Mouse (Mus musculus): Measurements from ENCODE around the gene Plcb2.

Gene Plcb2

GRCm38 (mm10) chr2:118695677-118696232, 32.5 kb downstream of the Plcb2 start:
- Histone ChIP-seq H3K9me3 (ENCODE audit: low read length) (no peaks in the 10 kb centered on the region), H3K4me3 (replicated peaks; ENCODE audit: low read length) (peak overlapping the region; percentile 51), H3K36me3 (ENCODE audit: insufficient read depth, low read length) (no peaks in the 10 kb centered on the region), H3K27me3 (ENCODE audit: insufficient read depth, low read length) (peaks cover 69% of the 10 kb centered on the region), H3K4me1 (replicated peaks; ENCODE audit: low read depth, low read length) (peaks cover 24% of the 10 kb centered on the region)
- peak; percentile 90 for TF ChIP-seq CTCF (conservative IDR thresholded peaks at IDR 0.05; ENCODE audit: low read length)
- TF ChIP-seq POU5F1 (IDR thresholded peaks at IDR 0.05; ENCODE audit: borderline replicate concordance, low read length) = no peak
- no peak for TF ChIP-seq NANOG (IDR thresholded peaks at IDR 0.05; ENCODE audit: borderline replicate concordance, low read length)

- Histone ChIP-seq H3K4me3 (replicated peaks; ENCODE audit: low read length) (no peak overlapping the region), H3K27me3 (ENCODE audit: insufficient read depth, low read length) (peaks cover 59% of the 10 kb centered on the region), H3K9me3 (ENCODE audit: low read length) (no peaks in the 10 kb centered on the region), H3K4me1 (replicated peaks; ENCODE audit: low read depth, low read length) (peaks cover 13% of the 10 kb centered on the region), H3K36me3 (ENCODE audit: insufficient read depth, low read length) (no peaks in the 10 kb centered on the region)
- TF ChIP-seq POU5F1 (IDR thresholded peaks at IDR 0.05; ENCODE audit: borderline replicate concordance, low read length) = no peak
- no peak for TF ChIP-seq NANOG (IDR thresholded peaks at IDR 0.05; ENCODE audit: borderline replicate concordance, low read length)
- TF ChIP-seq CTCF (conservative IDR thresholded peaks at IDR 0.05; ENCODE audit: low read length) = no peak
These were observed 34.8 kb downstream of the Plcb2 start for GRCm38 (mm10) chr2:118693370-118693966.

- no peaks in the 10 kb centered on the region for H3K9me3 ChIP-seq (ENCODE audit: low read length)
- no peak overlapping the region for H3K4me3 ChIP-seq (replicated peaks; ENCODE audit: low read length)
- H3K27me3 ChIP-seq (ENCODE audit: insufficient read depth, low read length) = peaks cover 49% of the 10 kb centered on the region
- no peak for TF ChIP-seq CTCF (conservative IDR thresholded peaks at IDR 0.05; ENCODE audit: low read length)
- TF ChIP-seq POU5F1 (IDR thresholded peaks at IDR 0.05; ENCODE audit: borderline replicate concordance, low read length) = no peak
- no peak for TF ChIP-seq NANOG (IDR thresholded peaks at IDR 0.05; ENCODE audit: borderline replicate concordance, low read length)
- no peaks in the 10 kb centered on the region; the same call in none of the 2 replicates for H3K4me1 ChIP-seq (replicated peaks; ENCODE audit: low read depth, low read length)
- H3K36me3 ChIP-seq (ENCODE audit: insufficient read depth, low read length) = no peaks in the 10 kb centered on the region
These were observed 38.4 kb downstream of the Plcb2 start for GRCm38 (mm10) chr2:118689875-118690274.

- Histone ChIP-seq H3K36me3 (ENCODE audit: insufficient read depth, low read length) (no peaks in the 10 kb centered on the region), H3K4me1 (replicated peaks; ENCODE audit: low read depth, low read length) (peaks cover 2% of the 10 kb centered on the region), H3K27me3 (ENCODE audit: insufficient read depth, low read length) (peaks cover 37% of the 10 kb centered on the region), H3K4me3 (replicated peaks; ENCODE audit: low read length) (no peak overlapping the region), H3K9me3 (ENCODE audit: low read length) (no peaks in the 10 kb centered on the region)
- TF ChIP-seq NANOG (IDR thresholded peaks at IDR 0.05; ENCODE audit: borderline replicate concordance, low read length) (no peak), CTCF (conservative IDR thresholded peaks at IDR 0.05; ENCODE audit: low read length) (no peak), POU5F1 (IDR thresholded peaks at IDR 0.05; ENCODE audit: borderline replicate concordance, low read length) (no peak)
These were observed 40.4 kb downstream of the Plcb2 start for GRCm38 (mm10) chr2:118687791-118688190.

GRCm38 (mm10) chr2:118686693-118687092, 41.5 kb downstream of the Plcb2 start:
- H3K4me3 ChIP-seq (replicated peaks; ENCODE audit: low read length) = no peak overlapping the region

GRCm38 (mm10) chr2:118685088-118685487, 43.1 kb downstream of the Plcb2 start:
- TF ChIP-seq NANOG (IDR thresholded peaks at IDR 0.05; ENCODE audit: borderline replicate concordance, low read length) = no peak
- no peak for TF ChIP-seq POU5F1 (IDR thresholded peaks at IDR 0.05; ENCODE audit: borderline replicate concordance, low read length)
- no peak for TF ChIP-seq CTCF (conservative IDR thresholded peaks at IDR 0.05; ENCODE audit: low read length)

More at GRCm38 (mm10) chr2:118686693-118687092, 41.5 kb downstream of the Plcb2 start:
- Histone ChIP-seq H3K27me3 (ENCODE audit: insufficient read depth, low read length) (peaks cover 30% of the 10 kb centered on the region), H3K36me3 (ENCODE audit: insufficient read depth, low read length) (no peaks in the 10 kb centered on the region), H3K9me3 (ENCODE audit: low read length) (no peaks in the 10 kb centered on the region), H3K4me1 (replicated peaks; ENCODE audit: low read depth, low read length) (peaks cover 10% of the 10 kb centered on the region)
- TF ChIP-seq POU5F1 (IDR thresholded peaks at IDR 0.05; ENCODE audit: borderline replicate concordance, low read length) (no peak), NANOG (IDR thresholded peaks at IDR 0.05; ENCODE audit: borderline replicate concordance, low read length) (no peak), CTCF (conservative IDR thresholded peaks at IDR 0.05; ENCODE audit: low read length) (no peak)

GRCm38 (mm10) chr2:118682544-118683260, 45.5 kb downstream of the Plcb2 start:
- TF ChIP-seq CTCF (conservative IDR thresholded peaks at IDR 0.05; ENCODE audit: low read length) (no peak), POU5F1 (IDR thresholded peaks at IDR 0.05; ENCODE audit: borderline replicate concordance, low read length) (no peak), NANOG (IDR thresholded peaks at IDR 0.05; ENCODE audit: borderline replicate concordance, low read length) (no peak)

More at GRCm38 (mm10) chr2:118685088-118685487, 43.1 kb downstream of the Plcb2 start:
- no peak overlapping the region for H3K4me3 ChIP-seq (replicated peaks; ENCODE audit: low read length)
- H3K27me3 ChIP-seq (ENCODE audit: insufficient read depth, low read length) = peaks cover 31% of the 10 kb centered on the region
- H3K9me3 ChIP-seq (ENCODE audit: low read length) = no peaks in the 10 kb centered on the region
- peaks cover 10% of the 10 kb centered on the region for H3K4me1 ChIP-seq (replicated peaks; ENCODE audit: low read depth, low read length)
- H3K36me3 ChIP-seq (ENCODE audit: insufficient read depth, low read length) = no peaks in the 10 kb centered on the region

GRCm38 (mm10) chr2:118680926-118681325, 47.3 kb downstream of the Plcb2 start:
- no peaks in the 10 kb centered on the region; the same call in 1 of the 2 replicates for H3K9me3 ChIP-seq (ENCODE audit: low read length)
- TF ChIP-seq NANOG (IDR thresholded peaks at IDR 0.05; ENCODE audit: borderline replicate concordance, low read length) (no peak), CTCF (conservative IDR thresholded peaks at IDR 0.05; ENCODE audit: low read length) (no peak), POU5F1 (IDR thresholded peaks at IDR 0.05; ENCODE audit: borderline replicate concordance, low read length) (no peak)
- H3K36me3 ChIP-seq (ENCODE audit: insufficient read depth, low read length) = 0 out of 2 replicates have a peak, but pooled peaks cover 4% of the 10 kb centered on the region
- H3K4me3 ChIP-seq (replicated peaks; ENCODE audit: low read length) = no peak overlapping the region
- H3K4me1 ChIP-seq (replicated peaks; ENCODE audit: low read depth, low read length) = peaks cover 24% of the 10 kb centered on the region
- peaks cover 47% of the 10 kb centered on the region for H3K27me3 ChIP-seq (ENCODE audit: insufficient read depth, low read length)

More at GRCm38 (mm10) chr2:118682544-118683260, 45.5 kb downstream of the Plcb2 start:
- H3K4me1 ChIP-seq (replicated peaks; ENCODE audit: low read depth, low read length) = peaks cover 14% of the 10 kb centered on the region
- H3K9me3 ChIP-seq (ENCODE audit: low read length) = no peaks in the 10 kb centered on the region; the same call in 1 of the 2 replicates
- peaks cover 42% of the 10 kb centered on the region for H3K27me3 ChIP-seq (ENCODE audit: insufficient read depth, low read length)
- H3K4me3 ChIP-seq (replicated peaks; ENCODE audit: low read length) = no peak overlapping the region
- H3K36me3 ChIP-seq (ENCODE audit: insufficient read depth, low read length) = 0 out of 2 replicates have a peak, but pooled peaks cover 4% of the 10 kb centered on the region
